Mouse (Mus musculus) CD4-positive naive resting alpha-beta T cell, adult 76 days (primary cell): ENCODE results near the gene Irf2bp1. TPM values are rescaled to one million over a fixed set of nuclear protein-coding genes. Genes with fewer than 3 reads are reported as not detected.

Source experiments
- total RNA-seq: library from RNA; stranded (reverse); gene quantifications from one replicate; pipeline ENCODE4 v1.2.4, GENCODE M21; 2023

Irf2bp1 gene
- total RNA-seq: 25.1 TPM

DNA sequence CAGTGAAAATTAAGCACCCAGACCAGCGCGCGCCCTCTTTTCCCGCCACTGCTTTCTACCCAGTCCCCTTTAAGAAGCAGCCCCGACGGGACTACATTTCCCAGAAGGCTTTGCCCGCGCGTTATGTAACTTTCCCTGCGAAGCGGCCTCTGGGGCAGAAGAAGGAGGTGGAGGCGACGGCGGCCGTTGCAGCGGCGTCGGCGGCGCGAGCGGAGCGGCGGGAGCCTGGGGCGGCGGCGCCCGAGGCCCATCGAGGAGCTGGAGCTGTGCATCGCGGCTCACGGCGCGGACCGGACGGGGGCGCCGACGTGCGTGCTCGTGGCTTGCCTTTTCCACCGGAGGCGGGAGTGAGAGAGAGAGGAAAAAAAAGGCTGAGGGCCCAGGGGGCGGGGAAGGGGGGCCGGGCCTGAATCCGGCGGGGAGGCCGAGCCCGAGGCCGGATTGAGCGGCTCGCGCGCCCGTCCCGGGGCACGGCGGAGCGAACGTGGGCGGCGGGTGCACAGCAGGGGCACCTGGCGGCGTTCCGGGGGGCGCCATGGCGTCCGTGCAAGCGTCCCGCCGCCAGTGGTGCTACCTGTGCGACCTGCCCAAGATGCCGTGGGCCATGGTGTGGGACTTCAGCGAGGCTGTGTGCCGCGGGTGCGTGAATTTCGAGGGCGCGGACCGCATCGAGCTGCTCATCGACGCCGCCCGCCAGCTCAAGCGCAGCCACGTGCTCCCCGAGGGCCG, at the start of gene Irf2bp1:
Gene Irf2bp1, plus strand, starts transcription at position 143 of the 729 bp plus-strand sequence.

GRCm38 (mm10) chr7:18987100-18987499, 16.7 kb upstream of the Irf2bp1 start, which contains the start of gene Nanos2:
Gene Nanos2, plus strand, starts transcription at chr7:18987400.

DNA sequence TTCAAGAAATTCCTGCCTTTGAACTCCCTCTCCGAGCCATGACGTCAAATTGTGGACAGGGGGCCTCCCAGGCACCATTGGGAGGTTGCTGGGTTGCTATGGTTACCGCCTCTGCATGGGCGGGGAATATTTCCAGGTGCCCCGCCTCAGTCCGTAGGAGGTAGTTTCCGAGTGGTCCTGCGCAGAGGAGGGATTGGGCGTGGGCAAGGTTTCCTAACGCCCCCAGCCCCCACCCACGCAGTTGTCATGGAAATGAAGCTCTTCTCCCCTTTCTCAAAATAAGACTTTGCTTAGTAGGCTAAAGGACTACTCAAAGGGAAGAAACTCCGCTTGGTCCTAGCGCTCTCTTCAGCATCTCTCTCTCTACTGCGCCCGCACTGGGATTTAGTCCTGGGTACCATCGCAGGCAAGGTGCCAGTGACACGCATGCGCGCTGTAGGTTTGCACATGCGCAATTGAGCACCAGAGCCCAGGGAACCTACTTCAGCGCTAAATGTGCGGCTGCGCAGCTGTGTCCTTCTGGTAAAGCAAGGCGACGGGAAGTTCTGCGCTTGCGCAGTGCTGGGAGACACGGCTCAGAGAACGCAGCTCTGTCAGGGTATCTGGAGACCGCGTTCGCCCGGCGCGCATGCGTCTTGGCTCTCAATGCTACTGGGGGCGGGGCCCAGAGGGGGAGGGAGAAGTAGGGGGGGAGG, 13.1 kb upstream of the Irf2bp1 start, which contains the start of gene Mypop:
Gene Mypop, plus strand, starts transcription at position 645 of the 695 bp plus-strand sequence.

GRCm38 (mm10) chr7:19023357-19023814, 19.5 kb downstream of the Irf2bp1 start, which contains the start of gene Foxa3:
Gene Foxa3, minus strand, starts transcription at chr7:19023538.

GRCm38 (mm10) chr7:19024096-19024506, 20.3 kb downstream of the Irf2bp1 start, which contains the start of gene Sympk:
Gene Sympk, plus strand, starts transcription at chr7:19024377.

DNA sequence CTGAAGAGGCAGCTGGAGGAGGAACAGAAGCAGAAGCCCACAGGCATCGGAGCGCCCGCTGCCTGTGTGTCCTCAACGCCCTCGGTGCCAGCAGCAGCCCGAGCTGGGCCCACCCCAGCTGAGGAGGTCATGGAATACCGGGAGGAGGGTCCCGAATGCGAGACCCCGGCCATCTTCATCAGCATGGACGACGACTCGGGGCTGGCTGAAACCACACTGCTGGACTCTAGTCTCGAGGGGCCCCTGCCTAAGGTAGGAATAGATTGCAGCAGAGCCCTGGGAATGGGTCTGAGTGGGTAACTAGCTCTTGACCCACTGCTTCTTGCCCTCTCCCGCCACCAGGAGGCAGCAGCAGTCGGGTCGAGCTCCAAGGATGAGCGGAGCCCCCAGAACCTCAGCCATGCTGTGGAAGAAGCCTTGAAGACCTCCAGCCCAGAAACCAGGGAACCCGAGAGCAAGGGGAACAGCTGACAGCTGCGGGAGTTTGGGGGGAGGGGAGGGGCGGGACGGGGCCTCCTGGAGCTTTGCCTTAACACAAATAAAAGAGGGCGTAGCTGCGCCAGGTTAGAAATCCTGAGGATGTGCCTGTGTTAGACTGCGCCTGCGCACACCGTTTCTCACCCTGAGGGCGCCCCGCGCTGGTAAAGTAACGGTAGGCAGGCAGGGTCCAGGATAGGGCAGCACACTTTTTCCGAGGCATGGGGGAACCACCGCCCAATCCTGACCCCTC, 50.4 kb downstream of the Irf2bp1 start, which contains the start of gene Rsph6a:
Gene Rsph6a, plus strand, starts transcription at position 644 of the 730 bp plus-strand sequence.

Other genes starting within 250 kb of the Irf2bp1 start
- not detected for gene Psg19, start 205.5 kb upstream of the Irf2bp1 start, total RNA-seq
- not detected for gene Psg17, start 182.4 kb upstream of the Irf2bp1 start, total RNA-seq
- gene Mill2, start 164.1 kb upstream of the Irf2bp1 start, total RNA-seq: not detected
- gene Pglyrp1, start 132.7 kb upstream of the Irf2bp1 start, total RNA-seq: 9.5 TPM
- 17.1 TPM for gene Ccdc61, start 93.6 kb upstream of the Irf2bp1 start, total RNA-seq
- gene Nova2, start 78.2 kb upstream of the Irf2bp1 start, total RNA-seq: not detected
- not detected for gene Nanos2, start 16.6 kb upstream of the Irf2bp1 start, total RNA-seq
- gene Mypop, start 12.8 kb upstream of the Irf2bp1 start, total RNA-seq: 0.67 TPM
- not detected for gene Foxa3, start 19.5 kb downstream of the Irf2bp1 start, total RNA-seq
- 90.4 TPM for gene Sympk, start 20.3 kb downstream of the Irf2bp1 start, total RNA-seq
- not detected for gene Rsph6a, start 50.6 kb downstream of the Irf2bp1 start, total RNA-seq
- gene Dmwd, start 72.2 kb downstream of the Irf2bp1 start, total RNA-seq: 1.1 TPM
- gene Dmpk, start 79.8 kb downstream of the Irf2bp1 start, total RNA-seq: 3.8 TPM
- not detected for gene Six5, start 90.5 kb downstream of the Irf2bp1 start, total RNA-seq
- not detected for gene Gm4969, start 114.3 kb downstream of the Irf2bp1 start, total RNA-seq
- 15.4 TPM for gene Fbxo46, start 115.8 kb downstream of the Irf2bp1 start, total RNA-seq
- gene Qpctl, start 145.2 kb downstream of the Irf2bp1 start, total RNA-seq: 12.2 TPM
- gene Snrpd2, start 145.7 kb downstream of the Irf2bp1 start, total RNA-seq: 62.7 TPM
- not detected for gene Gipr, start 162.1 kb downstream of the Irf2bp1 start, total RNA-seq
- 16.0 TPM for gene Eml2, start 172.4 kb downstream of the Irf2bp1 start, total RNA-seq
- not detected for gene Gpr4, start 208.5 kb downstream of the Irf2bp1 start, total RNA-seq
- gene Opa3, start 224.3 kb downstream of the Irf2bp1 start, total RNA-seq: 42.1 TPM